Mouse (Mus musculus): ENCODE measurements around the gene Elmsan1.

DNA sequence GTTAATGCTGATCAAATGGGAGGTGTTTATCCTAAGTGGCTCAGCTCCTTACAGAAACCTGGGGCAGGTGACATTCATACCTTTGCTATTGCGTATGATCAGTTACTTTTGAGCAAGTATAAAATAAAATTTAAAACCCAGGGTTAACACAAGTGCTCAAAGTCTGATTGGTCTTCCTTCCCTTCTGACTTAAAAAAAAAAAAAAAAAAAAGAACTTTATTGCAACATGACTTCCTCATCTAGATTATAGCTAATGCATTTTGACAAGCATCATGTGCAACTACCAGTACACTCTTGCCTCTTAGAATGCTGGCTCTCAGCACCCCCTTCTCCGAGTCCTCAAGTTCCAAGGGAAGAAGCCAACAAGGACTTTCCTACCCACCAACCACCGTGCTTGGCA lies 46.5 kb downstream of the Elmsan1 start:
- TF ChIP-seq CTCF (conservative IDR thresholded peaks at IDR 0.05; ENCODE audit: low read length) (no peak), POU5F1 (IDR thresholded peaks at IDR 0.05; ENCODE audit: borderline replicate concordance, low read length) (no peak)
